Mouse (Mus musculus) adrenal gland (tissue): ENCODE results near the gene Nkain2.

Experiments used
- intact Hi-C: fragments of 180-260 bp; cut with DNase I; formaldehyde crosslinking; loops from one replicate; pipeline ENCODE4 v1.15.1; 2025

The Nkain2 gene

DNA sequence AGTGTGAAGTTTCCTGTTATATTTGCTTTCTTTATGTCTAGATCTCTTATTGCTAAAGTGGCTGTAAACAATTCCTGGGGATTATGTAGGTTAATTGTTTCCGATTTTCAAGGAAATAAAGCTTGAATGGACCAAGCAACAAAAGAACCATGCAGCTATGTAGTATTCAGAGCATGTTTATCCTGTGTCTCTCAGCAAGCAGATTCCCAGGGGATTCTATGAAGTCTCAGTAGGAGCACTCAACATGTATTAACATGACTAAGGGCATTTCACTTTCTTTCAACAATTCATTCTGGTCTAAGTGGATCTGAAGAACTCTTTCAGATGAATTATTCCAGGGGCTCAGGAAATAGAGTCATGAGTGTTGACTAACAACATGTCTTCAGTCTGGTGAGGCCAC lies 1244.2 kb downstream of the Nkain2 start:
- intact Hi-C loops = no loop called here
